Mouse (Mus musculus): ENCODE data around the gene Scn8a.

DNA sequence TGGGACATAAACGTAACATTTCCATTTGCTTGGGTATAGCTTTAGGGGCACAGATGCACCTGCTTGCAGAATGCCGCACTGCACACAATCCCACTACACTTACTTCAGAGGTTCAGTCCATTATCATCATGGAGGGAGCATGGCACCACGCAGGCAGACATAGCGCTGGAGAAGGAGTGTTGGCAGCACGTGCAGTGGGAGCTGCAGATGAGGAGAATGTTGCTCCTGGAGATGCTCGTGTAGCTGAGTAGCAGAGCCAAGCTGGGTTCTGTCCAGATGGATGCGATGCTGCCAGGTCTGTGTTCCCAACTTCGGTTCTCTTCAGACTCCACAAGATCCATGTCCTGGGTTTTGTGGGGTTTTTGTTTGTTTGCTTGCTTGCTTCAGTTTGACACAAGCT lies 43.6 kb upstream of the Scn8a start:
- TF ChIP-seq CTCF (IDR thresholded peaks at IDR 0.05), result no peak
- no peak for TF ChIP-seq POLR2A (IDR thresholded peaks at IDR 0.05; ENCODE audit: insufficient read depth, low read depth, low read length)

Measured in heart, adult 2 months (tissue).